Mouse (Mus musculus): Measurements from ENCODE around the gene Tusc2. TPM values are rescaled to one million over a fixed set of nuclear protein-coding genes. Genes with fewer than 3 reads are reported as not detected.

Gene Tusc2
- polyA plus RNA-seq, 1 experiment = 23.3 TPM

DNA sequence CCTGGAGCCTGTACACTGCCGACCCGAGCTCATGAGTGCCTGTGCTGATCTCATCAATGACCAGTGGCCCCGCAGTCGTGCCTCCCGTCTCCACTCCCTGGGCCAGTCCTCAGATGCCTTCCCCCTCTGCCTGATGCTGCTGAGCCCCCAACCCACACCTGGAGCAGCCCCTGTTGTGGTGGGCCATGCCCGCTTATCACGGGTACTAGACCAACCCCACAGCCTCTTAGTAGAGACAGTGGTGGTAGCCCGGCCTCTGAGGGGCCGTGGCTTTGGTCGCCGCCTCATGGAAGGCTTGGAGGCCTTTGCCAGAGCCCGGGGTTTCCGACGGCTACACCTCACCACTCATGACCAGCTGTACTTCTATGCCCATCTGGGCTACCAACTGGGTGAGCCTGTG, 20.1 kb downstream of the Tusc2 start:
- no peaks in the 10 kb centered on the region for H3K27me3 ChIP-seq (replicated peaks)
- H3K9me3 ChIP-seq = no peaks in the 10 kb centered on the region
- peaks cover 71% of the 10 kb centered on the region for H3K4me1 ChIP-seq
- peaks cover 35% of the 10 kb centered on the region for H3K36me3 ChIP-seq (replicated peaks; ENCODE audit: low read length)
- no peak for TF ChIP-seq GATA1 (IDR thresholded peaks at IDR 0.05; ENCODE audit: borderline replicate concordance, low read length)
- no peak overlapping the region for H3K4me3 ChIP-seq (replicated peaks)

DNA sequence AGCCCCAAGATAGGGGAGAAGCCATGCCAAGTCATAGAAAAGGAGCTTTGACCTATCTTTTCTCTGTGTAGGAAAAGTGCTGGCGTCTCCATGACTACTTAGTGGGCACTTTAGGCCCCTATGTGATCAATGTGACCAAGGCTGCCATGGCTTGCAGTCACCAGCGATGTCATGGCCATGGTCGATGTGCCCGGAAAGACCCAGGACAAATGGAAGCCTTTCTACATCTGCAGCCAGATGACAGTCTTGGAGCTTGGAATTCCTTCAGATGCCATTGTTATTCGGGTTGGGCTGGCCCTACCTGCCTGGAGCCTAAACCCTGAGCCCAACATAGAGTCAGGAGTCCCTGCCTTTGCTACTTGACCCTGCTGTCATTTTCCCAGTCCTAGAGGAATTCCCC, 23.4 kb downstream of the Tusc2 start:
- peaks cover 72% of the 10 kb centered on the region for H3K4me1 ChIP-seq
- TF ChIP-seq GATA1 (IDR thresholded peaks at IDR 0.05; ENCODE audit: borderline replicate concordance, low read length) = no peak
- TF ChIP-seq FLI1 (IDR thresholded peaks at IDR 0.05; ENCODE audit: low read length) = no peak

DNA sequence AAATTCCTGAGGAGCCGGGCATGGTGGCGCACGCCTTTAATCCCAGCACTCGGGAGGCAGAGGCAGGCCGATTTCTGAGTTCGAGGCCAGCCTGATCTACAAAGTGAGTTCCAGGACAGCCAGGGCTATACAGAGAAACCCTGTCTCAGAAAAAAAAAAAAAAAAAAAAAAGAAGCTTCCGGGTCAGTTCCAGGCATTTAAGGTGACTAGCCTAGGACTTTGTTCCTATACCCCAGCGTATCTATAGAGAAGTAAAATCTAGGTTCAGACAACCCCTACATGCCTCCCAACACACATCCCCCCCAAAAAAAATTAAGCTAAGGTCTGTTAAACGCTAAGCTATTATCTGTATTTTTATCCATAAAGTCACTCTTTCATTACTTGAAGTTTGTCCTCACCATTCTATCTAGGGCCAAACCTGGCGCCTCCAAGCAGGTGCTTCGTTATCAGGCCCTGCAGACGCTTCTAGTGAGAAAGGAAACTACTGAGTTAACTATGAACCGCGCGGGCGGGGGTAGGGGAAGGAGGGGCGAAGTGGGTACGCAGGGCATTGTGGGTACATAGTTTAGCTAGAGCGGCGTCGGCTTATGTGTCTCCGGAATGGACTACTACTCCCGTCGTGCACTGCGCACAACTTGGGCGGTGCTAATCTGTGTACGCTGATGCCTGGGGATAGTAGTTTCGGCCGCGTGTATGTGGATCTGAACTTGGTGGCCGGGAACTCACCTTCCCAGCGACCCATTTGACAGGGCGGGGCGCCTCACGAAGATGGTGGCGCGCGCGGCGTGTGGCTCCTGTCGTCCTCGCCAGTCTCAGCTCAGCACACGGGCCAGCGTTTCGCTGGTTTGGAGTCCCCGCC, 24.1 kb downstream of the Tusc2 start, which contains the start of gene Ifrd2:
Ifrd2 (plus strand) TSS at position 669 of the 859 bp plus-strand sequence.
- no peaks in the 10 kb centered on the region for H3K9me3 ChIP-seq
- peaks cover 60% of the 10 kb centered on the region for H3K36me3 ChIP-seq (replicated peaks; ENCODE audit: low read length)
- H3K4me3 ChIP-seq (replicated peaks) = peak within 1 kb of the TSS; percentile 96
- TF ChIP-seq FLI1 (IDR thresholded peaks at IDR 0.05; ENCODE audit: low read length) (no peak), GATA1 (IDR thresholded peaks at IDR 0.05; ENCODE audit: borderline replicate concordance, low read length) (no peak)
- peaks cover 70% of the 10 kb centered on the region for H3K4me1 ChIP-seq
- H3K27me3 ChIP-seq (replicated peaks) = no peaks in the 10 kb centered on the region

More for the DNA sequence above, 23.4 kb downstream of the Tusc2 start:
- H3K27me3 ChIP-seq (replicated peaks) = no peaks in the 10 kb centered on the region
- no peaks in the 10 kb centered on the region for H3K9me3 ChIP-seq
- peaks cover 56% of the 10 kb centered on the region for H3K36me3 ChIP-seq (replicated peaks; ENCODE audit: low read length)
- peak overlapping the region; percentile 7 for H3K4me3 ChIP-seq (replicated peaks)

DNA sequence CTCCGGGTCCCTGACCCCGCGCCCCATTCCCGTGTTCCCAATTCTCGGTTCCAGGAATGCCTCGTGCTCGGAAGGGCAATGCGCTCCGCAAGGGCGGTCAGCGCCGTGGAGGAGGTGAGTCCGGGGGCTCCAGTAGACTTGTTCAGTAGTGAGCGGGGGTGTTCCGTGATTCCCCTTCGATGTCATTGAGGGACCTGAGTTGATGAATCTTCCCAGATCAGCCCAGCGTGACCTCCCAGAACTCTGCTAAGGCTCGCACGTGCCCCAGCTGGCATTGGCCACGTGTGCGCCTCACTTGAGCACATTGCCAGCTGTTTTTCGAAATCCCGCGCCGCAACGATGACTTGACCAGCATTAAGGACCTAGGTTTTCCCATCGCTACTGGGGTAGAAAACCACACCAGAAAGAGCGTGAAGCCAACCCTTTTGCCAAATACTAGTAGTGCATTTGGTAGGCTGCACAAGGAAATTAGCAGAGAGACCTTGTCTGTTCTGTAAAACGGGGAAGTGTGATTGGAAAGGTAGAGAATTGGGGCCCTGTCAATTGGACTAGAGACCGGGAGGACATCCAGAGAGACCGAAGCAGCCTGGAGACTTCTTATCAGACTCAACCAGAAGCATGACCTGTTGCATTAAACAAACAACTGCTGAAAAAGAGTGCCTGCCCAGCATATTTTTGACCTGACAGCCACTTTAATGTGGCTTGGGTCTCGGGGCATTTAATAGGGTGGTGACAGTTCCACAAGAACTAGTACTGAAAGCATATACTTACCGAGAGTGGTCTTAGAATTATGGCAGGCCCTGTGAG, 25.0 kb downstream of the Tusc2 start:
- Histone ChIP-seq H3K4me1 (peaks cover 70% of the 10 kb centered on the region), H3K9me3 (no peaks in the 10 kb centered on the region), H3K27me3 (replicated peaks) (no peaks in the 10 kb centered on the region), H3K4me3 (replicated peaks) (peak overlapping the region; percentile 96), H3K36me3 (replicated peaks; ENCODE audit: low read length) (peaks cover 58% of the 10 kb centered on the region)
- no peak for TF ChIP-seq GATA1 (IDR thresholded peaks at IDR 0.05; ENCODE audit: borderline replicate concordance, low read length)
- TF ChIP-seq FLI1 (IDR thresholded peaks at IDR 0.05; ENCODE audit: low read length) = no peak

DNA sequence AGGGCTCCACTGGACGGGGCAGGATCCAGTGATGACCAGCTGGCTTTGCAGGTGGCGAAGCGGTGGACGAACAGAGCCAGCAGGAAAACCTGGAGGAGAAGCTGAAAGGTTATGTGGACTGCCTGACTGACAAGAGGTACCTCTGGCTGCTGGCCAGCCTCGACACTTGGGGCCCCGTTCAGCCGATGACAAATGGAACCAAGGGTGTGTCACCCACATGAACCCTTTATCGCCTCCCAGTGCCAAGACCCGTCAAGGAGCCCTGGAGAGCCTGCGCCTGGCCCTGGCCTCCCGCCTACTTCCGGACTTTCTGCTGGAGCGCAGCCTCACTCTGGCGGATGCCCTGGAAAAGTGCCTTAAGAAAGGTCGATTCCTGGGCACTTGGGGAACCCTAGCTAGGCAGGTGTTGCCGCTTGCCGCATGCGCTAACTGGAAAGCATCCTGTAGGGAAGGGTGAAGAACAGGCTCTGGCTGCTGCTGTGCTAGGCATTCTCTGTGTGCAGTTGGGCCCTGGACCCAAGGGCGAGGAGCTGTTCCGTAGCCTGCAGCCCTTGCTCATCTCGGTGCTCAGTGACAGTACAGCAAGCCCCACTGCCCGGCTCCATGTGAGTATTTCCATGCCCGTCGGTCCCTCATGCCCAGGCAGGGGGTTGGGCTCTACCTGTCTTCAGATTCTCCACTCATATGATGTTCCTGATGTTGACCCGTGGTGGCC, 27.2 kb downstream of the Tusc2 start:
- Histone ChIP-seq H3K4me1 (peaks cover 69% of the 10 kb centered on the region), H3K27me3 (replicated peaks) (no peaks in the 10 kb centered on the region), H3K4me3 (replicated peaks) (no peak overlapping the region), H3K36me3 (replicated peaks; ENCODE audit: low read length) (peaks cover 58% of the 10 kb centered on the region), H3K9me3 (no peaks in the 10 kb centered on the region)
- TF ChIP-seq FLI1 (IDR thresholded peaks at IDR 0.05; ENCODE audit: low read length) (no peak), GATA1 (IDR thresholded peaks at IDR 0.05; ENCODE audit: borderline replicate concordance, low read length) (no peak)

DNA sequence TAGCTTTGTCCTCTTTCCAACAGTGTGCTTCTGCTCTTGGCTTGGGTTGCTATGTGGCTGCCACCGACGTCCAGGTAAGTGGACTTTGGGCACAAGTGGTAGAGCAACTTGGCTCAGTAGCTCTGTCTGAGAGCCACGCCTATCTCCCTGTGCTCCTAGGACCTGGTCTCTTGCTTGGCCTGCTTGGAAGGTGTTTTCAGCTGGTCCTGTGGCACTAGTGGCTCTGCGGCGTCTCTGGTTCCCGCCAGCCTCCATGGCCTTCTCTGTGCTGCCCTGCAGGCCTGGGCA, 27.7 kb downstream of the Tusc2 start:
- peaks cover 69% of the 10 kb centered on the region for H3K4me1 ChIP-seq
- no peaks in the 10 kb centered on the region for H3K9me3 ChIP-seq
- no peak overlapping the region for H3K4me3 ChIP-seq (replicated peaks)
- H3K27me3 ChIP-seq (replicated peaks) = no peaks in the 10 kb centered on the region
- TF ChIP-seq FLI1 (IDR thresholded peaks at IDR 0.05; ENCODE audit: low read length) = no peak
- no peak for TF ChIP-seq GATA1 (IDR thresholded peaks at IDR 0.05; ENCODE audit: borderline replicate concordance, low read length)
- H3K36me3 ChIP-seq (replicated peaks; ENCODE audit: low read length) = peaks cover 55% of the 10 kb centered on the region

DNA sequence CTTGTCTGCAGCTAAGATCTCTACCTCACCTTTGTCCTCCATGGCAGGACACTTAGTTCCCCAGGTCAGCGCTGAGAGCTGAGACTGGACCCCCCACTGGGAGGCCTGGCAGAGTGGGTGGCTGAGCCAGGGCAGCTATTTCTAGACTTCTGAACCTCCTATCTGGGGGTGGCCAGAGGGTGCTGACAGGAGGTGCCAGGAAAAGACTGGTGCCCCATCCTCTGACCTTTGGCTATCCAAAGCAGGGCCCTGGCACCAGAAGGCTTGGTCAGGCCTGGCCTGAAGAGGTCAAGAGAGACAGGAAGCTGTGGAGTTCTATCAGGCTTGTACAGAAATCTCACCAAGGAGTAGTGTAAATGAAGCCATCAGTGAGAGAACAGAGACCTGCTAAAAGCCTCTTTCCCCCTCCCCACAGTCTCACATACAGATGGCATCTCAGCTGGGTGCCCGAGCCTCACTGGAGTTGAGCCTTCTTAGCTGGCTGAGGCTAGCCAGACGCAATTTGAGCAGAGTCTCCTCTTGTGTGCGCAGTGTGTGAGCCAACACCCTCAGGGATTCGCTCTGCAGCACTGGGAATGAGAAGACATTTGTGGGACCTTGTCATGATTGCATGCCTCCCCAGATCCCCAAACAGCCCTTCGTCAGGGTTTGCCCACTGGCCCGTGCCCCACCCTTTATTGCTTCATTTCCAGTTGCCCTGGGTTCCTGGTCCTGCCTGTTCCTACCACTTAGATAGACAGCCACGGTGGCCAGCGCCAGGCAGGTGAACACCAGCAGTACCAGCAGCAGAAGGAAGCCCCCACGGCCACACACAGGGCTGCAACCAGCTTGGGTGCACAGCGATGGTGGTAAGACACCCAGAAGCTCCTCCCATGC, 30.3 kb downstream of the Tusc2 start:
- no peak overlapping the region for H3K4me3 ChIP-seq (replicated peaks)
- H3K9me3 ChIP-seq = no peaks in the 10 kb centered on the region
- peaks cover 7% of the 10 kb centered on the region for H3K27me3 ChIP-seq (replicated peaks)
- no peak for TF ChIP-seq FLI1 (IDR thresholded peaks at IDR 0.05; ENCODE audit: low read length)
- peaks cover 55% of the 10 kb centered on the region for H3K36me3 ChIP-seq (replicated peaks; ENCODE audit: low read length)
- H3K4me1 ChIP-seq = peaks cover 63% of the 10 kb centered on the region

DNA sequence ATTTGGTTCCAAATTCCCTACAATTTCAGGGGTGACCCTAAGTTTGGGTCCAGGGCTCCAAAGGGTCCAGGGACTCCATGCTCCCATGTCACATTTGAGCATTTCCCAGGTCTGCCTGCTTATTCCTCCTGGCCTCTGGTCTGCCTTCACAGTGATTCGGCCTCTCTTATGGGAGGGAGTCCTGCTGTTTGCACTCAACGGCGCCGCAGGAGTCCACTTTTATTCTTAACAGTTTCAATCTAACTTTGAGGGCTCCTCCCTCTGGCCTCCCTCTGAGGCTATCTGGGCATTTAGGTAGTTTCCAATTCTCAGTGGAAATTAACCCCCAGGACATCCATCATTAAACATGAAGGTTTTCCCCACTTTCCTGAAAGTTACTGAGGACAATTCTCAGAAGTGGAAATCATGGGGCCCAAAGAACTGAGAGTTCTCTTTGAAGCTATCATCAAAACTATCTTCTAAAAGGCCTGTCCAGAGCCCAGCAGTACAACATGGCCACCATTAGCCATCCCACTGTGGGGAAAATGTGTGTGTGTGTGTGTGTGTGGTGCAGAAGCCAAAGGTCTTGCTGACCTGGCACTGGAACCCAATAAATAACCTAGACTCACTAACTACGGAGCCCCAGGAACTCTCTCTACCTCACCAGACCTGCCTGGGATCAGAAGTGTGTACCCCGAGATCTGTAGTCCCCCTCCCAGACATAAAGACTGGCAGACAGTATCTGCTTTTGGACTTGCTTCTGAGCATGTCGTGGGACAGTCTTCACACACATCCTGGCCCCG, 31.4 kb downstream of the Tusc2 start:
- TF ChIP-seq FLI1 (IDR thresholded peaks at IDR 0.05; ENCODE audit: low read length) (no peak), GATA1 (IDR thresholded peaks at IDR 0.05; ENCODE audit: borderline replicate concordance, low read length) (no peak)
- Histone ChIP-seq H3K4me1 (peaks cover 57% of the 10 kb centered on the region), H3K27me3 (replicated peaks) (peaks cover 18% of the 10 kb centered on the region), H3K4me3 (replicated peaks) (no peak overlapping the region), H3K36me3 (replicated peaks; ENCODE audit: low read length) (peaks cover 54% of the 10 kb centered on the region), H3K9me3 (no peaks in the 10 kb centered on the region)
